Mouse (Mus musculus): ENCODE measurements at regions not wholly inside any gene's neighbourhood (a gene's known extent, or its start where the extent isn't known, plus 50 kb on each side); places are given as distances from the start of the nearest gene placed in this dataset.

DNA sequence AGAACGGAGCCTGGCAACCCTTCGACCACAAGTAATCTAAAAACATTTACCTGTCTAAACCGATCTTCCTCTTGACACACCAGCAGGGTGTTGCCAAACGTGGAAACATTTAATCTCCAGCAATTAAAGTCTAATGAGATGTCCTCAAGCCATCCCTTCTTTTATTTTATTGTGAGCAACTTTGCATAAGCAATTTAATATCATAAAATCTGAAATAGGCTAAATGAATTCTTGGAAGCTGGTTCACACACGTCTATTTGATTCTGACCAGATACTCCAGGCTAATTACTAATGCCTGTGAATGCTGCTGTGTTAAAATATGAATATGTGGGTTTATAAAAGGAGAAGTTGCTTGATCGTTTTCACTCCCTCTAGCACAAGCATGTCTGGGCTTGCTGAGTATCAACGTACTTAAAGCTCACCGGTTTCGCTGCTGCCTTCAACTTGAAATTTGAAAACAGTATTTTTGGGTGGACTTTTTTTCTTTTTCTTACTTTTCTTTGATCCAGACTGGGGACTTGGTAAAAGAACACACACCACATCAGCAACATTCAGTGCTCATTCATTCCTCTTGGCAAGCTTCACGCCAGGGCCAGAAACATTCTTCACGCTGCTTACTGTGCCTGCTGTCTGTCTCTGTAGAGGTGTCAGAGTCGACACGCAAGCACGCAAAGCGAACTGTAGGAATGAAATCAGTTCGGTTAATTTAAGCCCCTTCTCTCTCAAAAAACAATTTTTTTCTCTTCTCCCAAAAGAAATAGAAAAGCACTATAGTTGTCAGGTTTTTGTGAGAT lies 194.4 kb downstream of the Npr3 start:
- peak in 1 of 2 experiments; percentile 16 for DNase-seq (ENCODE audit: low spot score in 2 of 2)

DNA sequence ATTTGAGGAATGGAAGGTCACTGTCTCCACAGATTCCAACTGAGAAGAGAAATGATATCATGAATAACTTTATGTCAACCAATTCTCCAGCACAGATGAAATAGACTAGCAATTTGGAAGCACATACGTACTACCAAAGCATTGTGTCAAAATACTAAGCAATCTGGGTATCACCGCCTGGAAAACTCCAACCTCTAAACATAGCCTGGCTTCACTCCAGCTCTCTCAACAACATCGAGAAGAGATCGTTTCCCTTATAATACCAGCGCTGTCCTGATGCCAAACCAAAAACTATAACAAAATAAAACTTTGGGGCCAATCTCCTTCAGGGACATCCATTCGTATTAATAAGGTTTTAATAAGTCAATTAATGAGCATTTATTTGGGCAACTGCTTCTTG lies 205.8 kb downstream of the Npr3 start:
- peak in 1 of 2 experiments; percentile 12 for DNase-seq (ENCODE audit: low spot score in 2 of 2)

DNA sequence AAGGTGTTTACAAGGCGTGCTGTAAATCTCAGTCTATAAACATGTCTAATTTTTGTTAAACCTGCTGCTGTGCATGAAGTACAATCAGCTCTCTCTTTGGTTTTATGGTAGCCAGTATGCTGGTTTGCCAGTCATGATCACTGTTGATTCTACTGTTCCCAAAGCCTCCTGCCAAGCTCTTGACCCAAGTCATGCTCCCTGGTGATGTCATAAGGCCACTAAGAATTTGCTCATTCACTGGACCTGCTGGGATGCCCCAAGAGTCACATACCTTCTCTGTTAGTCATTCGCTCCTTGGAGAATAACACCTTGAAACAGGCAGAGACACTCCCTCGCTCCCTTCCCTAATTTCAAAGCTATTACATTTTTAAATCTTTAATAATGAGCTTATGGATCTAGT lies 207.2 kb downstream of the Npr3 start:
- no peak for DNase-seq (ENCODE audit: low spot score in 2 of 2)

DNA sequence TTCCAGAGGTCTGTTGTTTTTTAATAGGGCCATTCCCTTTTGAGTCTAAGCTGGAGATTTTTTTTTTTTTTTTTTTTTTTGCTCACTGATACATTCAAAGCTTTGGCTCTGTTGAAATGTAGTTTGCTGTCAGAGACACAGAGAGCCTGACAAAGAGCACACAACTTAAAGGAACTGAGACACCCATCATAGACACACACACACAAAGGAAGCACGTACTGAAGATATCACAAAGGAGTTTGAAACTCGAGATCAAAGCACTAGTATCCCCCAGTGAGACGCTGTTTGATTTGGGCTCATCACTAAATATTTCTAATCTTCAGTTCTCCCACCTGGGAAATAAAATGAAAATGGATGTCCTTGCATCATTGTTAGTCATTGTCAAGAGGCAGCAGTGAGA lies 210.0 kb downstream of the Npr3 start:
- no peak for DNase-seq (ENCODE audit: low spot score in 2 of 2)

DNA sequence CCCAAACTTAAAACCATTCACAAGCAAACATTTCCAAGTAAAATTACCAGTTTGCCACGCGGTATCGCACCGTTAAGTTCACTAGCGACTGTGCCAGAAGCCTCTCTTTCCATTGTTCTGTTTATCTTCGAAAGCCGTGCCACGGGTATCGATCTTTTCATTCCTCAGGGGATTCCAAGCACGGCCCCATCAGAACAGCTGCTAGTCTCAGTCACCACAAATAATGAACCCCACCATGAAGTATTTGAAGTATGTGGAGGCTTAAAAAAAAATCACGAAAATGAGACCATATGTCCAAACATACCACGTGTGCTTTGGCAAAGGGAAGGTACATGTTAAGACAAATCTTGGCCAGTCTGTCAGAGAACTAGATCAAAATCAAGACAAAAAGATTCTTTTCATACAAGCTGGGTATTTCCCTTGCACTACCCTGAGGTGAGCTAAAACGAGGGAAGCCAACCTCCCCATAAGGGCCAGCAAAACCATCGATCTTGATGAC lies 213.3 kb downstream of the Npr3 start:
- no peak for DNase-seq (ENCODE audit: low spot score in 2 of 2)

DNA sequence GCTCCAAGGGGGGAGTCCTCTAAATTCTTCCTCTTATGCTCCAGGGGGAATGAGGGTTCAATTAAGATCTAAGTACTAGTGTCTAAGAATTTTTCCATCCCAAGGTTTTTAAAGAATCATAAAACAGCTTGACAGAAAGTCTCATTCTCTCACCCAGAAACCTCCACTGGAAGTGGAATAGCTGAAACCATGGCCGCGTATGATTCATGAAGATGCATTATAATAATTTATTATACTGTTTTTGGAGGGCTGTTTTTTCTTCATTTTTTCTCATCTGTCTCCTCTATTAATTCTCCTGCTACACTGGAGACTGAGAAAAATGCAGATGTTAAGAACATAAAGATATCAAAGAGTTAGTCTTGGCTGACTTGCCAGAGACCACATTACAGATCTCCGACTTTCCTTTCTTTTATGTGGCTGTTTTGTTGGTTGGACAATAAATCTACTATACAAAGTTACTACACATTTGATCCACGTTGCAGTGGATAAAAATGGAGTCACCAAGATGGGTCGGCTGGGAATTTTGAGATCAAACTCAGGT lies 242.2 kb downstream of the Npr3 start:
- no peak for DNase-seq (ENCODE audit: low spot score in 2 of 2)

DNA sequence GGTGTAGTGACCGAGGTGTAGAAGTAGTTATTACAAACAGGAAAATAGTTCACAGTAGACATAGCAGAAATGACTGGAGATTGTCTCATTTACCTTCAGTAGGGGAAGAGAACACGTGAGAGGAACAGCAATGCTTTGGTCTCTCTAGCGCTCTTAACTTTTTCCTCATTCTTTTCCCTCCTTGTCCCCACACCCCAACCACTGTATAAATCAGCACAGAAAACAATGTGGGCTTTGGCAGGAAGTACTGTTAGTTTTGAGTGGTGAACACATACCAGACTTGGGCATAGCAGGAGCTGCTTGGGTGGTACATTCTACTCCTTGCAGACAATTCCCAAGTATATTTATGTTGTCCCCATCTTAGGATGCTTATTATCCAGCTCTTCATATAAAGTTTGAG lies 251.9 kb downstream of the Npr3 start:
- DNase-seq (ENCODE audit: low spot score in 2 of 2) = no peak

DNA sequence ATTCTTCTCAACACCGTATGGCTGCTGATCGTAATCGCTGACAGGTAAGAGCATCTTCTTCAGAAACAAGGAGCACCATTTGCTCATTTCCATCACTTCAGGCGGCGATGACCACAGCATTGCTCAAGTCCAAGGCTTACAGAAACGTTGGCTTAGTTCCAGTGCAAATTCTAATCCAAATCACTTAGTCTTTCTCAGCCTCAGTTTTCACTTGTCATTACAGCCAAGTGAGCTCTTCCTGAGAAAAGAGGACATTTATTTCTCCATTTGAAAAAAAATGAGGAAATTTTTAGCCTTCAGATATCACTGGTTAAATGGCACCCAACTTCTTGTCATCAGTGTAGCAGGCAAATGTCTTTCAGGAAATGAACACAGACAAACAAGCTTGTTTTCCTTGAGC lies 246.8 kb upstream of the Tars start:
- no peak for DNase-seq (ENCODE audit: low spot score in 2 of 2)

DNA sequence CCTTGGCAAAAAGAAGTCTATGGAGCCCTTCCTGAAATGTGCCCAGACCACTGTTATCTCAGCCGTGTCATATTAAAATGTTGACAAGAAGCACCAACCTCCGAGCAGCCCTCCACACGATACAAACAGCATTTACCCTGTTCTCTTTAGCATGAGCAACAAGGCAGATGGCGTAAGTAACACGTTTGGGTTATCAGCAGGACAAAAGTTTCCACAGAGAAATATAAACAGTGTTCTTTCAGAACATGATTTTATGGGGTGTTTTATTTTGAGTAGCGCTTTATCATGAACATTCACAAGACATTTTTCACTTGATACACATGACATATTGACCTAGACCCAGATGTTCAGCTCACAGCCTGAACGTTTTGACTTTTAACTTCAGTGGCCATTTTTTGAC lies 245.3 kb upstream of the Tars start:
- DNase-seq (ENCODE audit: low spot score in 2 of 2) = no peak

DNA sequence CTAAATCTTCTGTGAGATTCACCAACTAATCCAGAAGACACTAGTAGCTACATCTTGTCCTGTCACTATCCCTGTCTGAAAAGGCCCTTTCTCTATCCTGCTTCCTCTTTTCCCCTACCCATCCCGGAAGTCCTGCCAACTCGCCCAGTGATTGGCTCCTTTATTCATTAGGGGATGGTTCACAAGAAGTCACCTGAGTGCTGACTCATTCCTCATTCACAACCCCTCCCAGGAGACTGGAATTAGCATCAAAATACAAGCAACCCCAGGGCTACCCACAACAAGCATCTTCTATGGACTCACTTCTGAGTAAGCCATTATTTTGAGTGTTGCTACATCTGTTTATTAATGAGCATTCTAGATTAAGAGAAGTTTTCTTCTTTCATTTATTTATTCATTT lies 231.2 kb upstream of the Tars start:
- DNase-seq (ENCODE audit: low spot score in 2 of 2) = no peak

DNA sequence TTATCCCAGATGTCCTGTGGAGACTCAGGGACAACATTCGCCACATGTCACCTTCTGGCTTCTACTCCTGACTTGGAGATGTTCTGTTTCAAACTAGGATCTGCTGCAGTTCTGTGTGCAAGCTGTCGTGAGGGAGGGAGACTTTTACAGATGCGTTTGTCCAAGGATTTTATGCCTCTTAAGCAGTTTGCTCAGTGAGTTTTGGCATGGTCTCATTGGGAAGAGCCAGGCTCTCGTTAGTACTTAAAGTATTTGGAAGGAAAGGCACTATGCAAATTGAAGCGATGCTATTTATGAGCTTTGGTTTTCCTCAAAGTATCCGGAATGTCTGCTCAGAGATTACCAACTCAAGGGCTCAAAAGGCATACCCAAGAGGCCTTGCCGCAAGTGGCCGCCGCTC lies 227.0 kb upstream of the Tars start:
- peak; percentile 4 to 12 for DNase-seq (ENCODE audit: low spot score in 2 of 2)

DNA sequence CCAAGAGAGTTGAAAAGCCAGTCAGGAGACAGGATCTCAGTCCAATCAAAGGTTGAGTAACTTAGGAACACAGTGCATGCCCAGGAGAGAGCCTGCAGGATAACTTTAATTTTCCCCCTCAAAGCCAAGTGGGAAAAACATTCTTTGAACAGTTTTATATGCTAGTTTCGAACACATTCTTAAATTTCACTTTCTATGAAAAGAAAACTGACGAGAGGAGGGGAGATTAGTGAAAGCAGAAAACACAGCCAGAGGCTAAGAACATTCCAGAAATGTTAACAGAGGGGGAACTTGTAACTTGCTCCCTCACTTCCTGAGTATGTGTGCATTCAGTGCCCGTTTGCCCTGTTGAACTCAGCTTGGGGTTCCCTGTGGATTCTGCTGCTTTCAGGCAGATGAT lies 213.0 kb upstream of the Tars start:
- DNase-seq (ENCODE audit: low spot score in 2 of 2) = no peak

DNA sequence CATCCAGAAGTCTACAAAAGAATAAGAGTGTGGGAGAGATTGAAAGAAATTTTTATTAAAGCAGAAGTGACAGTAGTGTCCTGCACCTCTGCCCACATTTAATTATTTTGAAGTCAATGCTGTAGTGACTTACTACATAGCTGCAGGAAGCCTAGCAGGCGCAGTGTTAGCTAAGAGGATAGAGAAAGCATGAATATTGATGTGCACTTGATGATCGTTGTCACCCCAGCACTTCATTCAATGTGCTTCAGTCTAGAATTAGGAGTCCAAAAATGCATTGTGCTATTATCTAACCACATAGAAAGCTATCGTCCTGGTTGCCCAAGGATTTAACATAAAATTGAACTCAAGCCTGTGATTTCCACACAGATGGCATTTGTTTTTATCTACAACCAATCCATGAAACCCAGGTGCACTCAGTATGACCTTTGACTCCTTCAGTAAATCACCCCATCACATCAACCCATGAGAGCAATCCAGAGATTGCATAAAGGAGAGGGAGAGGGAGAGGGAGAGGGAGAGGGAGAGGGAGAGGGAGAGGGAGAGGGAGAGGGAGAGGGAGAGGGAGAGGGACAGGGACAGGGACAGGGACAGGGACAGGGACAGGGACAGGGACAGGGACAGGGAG lies 210.7 kb upstream of the Tars start:
- no peak for DNase-seq (ENCODE audit: low spot score in 2 of 2)

DNA sequence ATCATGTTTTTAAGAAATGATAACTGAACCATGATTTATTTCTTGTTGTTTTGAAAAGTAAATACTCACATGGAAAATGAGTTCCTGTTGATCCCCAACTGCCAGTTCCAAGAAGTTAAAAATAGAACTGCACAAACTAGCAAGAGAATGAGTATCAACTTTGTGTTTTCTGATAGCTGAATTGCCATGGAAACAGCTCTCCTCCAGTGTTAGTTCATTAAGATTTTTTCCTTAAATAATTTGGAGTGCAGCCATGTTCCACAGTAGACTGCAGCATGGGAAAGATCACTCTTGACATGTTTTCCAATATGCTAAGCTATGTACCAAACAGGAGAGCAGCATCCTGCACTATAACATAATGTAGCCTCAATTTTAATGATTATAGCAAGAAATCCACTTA lies 208.0 kb upstream of the Tars start:
- no peak for DNase-seq (ENCODE audit: low spot score in 2 of 2)

DNA sequence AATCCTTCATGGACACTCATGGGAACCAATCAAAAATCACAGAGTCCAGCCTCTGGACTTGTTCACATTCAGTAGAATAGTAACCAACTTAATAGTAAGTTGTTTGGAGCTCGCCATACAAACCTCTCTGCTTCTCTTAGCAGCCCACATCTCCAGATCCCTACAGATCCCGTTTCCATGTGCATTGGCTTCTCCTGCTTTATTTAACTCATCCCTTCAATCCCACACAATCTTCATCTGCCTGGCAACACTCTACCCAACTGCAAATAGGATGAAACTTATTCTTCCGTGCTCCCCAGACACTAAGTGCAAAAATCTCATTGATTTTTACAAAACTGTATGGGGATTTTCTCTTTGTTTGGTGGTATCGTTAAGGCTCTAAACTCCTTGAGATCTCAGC lies 206.2 kb upstream of the Tars start:
- peak; percentile 9 to 14 for DNase-seq (ENCODE audit: low spot score in 2 of 2)

DNA sequence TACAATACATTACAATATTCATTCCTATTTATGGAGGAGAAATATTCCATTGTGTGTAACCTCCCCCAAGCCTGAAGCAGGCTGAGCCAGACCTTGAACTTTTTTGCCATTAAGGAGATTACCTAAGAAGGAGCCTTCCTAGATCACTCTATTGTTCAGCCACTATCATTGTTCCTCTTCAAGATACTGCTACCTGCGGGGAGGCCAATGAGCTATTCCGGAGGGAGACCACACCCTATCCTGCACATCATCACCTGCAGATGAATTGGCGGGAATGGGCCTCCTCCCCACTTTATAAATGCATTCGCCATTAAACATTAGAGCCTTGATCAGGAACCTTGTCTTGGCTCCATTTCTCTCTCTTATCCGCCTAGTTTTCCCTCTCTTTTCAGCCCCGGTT lies 197.6 kb upstream of the Tars start:
- no peak for DNase-seq (ENCODE audit: low spot score in 2 of 2)

DNA sequence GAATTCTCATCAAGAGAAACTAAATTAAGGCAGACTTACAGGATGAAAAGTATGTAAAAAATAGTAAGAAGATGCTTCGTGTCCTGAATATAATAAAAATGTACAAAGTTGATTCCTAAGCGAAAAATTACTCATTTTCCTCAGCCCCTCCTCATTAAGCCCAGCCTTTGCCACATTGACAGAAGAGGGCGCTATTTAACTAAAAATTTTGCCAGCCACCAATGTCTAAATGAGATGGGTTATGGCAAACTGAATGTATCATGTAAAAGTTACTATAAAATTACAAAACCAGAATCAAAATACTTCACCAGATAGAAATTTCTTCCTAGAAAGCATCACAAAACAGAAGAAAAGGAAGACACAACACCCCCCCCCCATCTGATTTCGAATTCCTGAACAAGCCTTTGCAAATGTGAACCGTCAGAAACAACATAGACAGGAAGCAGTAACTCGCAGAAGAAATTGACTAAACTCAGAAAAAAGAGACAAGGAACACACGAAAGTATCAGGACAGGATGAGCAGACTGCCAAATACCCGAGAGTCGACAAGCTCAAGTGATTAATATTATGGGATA lies 191.2 kb upstream of the Tars start:
- DNase-seq (ENCODE audit: low spot score in 2 of 2) = peak in 1 of 2 experiments; percentile 53

DNA sequence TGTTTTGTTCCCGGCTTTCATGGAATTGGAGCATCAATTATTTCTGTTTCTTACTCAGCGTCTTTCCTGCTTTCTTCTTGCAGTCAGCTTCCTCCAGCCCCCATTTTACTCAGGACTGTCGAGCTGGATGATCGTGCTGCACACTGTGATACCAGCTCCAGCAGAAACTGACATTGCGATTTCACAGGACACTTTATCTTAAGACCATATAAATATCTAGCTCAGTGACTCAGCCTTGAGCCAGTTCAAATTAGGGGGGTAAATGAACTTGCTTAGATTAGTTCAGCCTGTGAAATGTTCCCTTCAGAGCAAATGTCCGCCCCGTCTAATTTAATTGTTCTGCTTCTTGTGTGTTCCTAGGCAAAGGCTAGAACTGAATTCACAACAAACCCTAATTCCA lies 190.3 kb upstream of the Tars start:
- DNase-seq (ENCODE audit: low spot score in 2 of 2) = no peak

DNA sequence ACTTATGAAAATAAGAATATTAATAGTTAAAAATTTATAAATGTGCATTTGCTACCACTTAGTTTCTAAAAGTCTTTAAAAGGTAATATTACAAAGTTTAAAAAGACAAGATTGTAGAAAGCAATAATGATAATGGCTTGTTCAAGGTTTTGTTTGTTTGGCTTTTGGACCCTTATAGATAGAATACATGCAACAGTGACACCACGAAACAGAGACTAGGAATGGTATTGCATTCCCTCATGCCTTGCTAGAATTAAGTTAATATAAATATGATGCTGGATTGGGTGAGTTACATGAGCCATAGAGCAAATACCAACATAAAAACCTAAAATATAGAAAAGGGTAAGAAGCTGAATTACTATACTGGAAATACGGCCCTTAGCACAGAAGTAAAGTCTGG lies 186.9 kb upstream of the Tars start:
- no peak for DNase-seq (ENCODE audit: low spot score in 2 of 2)

DNA sequence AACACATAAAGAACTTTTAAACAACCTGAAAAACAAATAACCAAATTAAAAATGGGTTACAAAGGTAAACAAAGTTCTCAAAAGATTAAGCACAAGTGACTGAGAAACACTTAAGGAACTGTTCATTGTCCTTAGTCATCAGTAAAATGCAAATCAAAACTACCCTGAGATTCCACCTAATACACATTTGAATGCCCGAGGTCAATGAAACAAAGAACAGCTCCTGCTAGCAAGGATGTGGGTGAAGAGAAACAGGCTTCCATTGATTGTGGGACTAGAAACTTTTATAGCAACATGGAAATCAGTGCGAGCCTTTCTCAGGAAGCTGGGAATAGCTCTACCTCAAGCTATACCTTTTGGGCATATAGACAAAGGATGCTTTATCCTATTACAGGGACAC lies 184.7 kb upstream of the Tars start:
- DNase-seq (ENCODE audit: low spot score in 2 of 2) = no peak

DNA sequence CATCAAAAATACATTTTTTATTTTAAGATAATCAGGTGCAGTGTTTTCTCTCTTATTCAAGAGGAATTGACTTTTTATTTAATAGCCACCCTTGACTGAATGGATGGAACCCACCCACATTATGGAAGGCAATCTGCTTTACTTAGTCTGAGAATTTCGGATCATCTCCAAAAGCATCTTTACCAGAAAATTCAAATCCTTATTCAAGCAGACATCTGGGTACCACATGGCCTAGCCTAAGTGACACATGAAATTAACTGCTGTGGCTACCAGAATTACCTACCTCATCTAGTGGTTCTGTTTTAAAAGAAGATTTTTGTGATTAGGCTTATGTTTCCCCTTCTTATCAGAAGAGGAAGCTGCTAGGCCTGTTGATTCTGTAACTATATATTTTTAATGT lies 178.9 kb upstream of the Tars start:
- DNase-seq (ENCODE audit: low spot score in 2 of 2) = peak in 1 of 2 experiments; percentile 19

DNA sequence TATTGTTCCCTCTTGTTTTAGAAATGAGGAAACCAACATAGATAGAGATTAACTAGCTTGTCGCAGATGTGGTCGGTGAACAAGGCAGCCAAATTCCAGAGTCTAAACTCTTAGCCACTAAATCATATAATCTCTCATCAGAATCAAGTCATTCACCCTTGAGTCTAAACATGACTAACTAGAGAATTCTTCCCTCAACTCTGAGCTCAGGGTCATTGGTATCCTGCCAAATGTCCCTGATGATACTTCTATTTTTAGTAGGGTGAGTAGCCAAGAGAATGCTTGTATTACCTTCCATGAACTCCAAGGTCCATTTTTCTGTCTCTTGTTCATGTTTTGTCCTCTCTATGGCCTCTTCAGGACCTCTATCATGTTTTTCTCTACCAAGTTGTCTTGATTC lies 174.9 kb upstream of the Tars start:
- no peak for DNase-seq (ENCODE audit: low spot score in 2 of 2)

DNA sequence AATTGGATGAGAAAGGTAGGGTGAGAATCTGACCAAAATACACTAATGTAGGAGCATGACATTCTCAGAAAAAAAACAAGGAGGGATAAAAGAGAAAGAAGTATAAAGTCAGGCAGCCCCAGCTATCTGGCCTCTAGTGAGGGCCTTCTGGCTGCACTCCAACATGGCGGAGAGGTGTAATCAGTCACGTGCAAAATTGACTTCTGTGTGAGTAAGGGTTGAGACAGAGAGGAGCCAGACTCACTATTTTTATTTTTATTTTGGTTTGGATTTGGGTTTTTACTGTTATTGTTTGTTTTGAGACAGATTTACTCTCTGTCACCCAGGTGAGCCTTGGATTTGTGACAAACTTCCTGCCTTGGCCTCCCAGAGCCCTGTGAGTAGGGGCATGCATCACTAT lies 174.0 kb upstream of the Tars start:
- no peak for DNase-seq (ENCODE audit: low spot score in 2 of 2)
